Mouse (Mus musculus): ENCODE data around the gene Gm45213. TPM values are rescaled to one million over a fixed set of nuclear protein-coding genes. Genes with fewer than 3 reads are reported as not detected.
"Not testable (repeated sequence)": the region's sequence is repeated elsewhere in the genome, so short reads cannot be mapped to it uniquely, and the experiment has no call there.

Gene Gm45213
- polyA plus RNA-seq, 1 experiment from 2014 or later = not detected

GRCm38 (mm10) chr7:66047975-66048374 is 4.6 kb downstream of the Gm45213 start:
- no peak overlapping the region for H3K4me2 ChIP-seq (ENCODE audit: low read depth, low read length)
- no peaks in the 10 kb centered on the region for H3K4me1 ChIP-seq (ENCODE audit: control insufficient read depth, insufficient read depth, low read length)
- H3K4me3 ChIP-seq (ENCODE audit: low read length) = no peak overlapping the region
- no peak overlapping the region for H3K9ac ChIP-seq (ENCODE audit: low read depth, low read length)
- ATAC-seq = no peak
- no peaks in the 10 kb centered on the region for H3K27me3 ChIP-seq (replicated peaks; ENCODE audit: control insufficient read depth, insufficient read depth, low read length)
- no peaks in the 10 kb centered on the region for H3K36me3 ChIP-seq (ENCODE audit: control insufficient read depth, insufficient read depth, low read length)
- no peak overlapping the region for H3K27ac ChIP-seq (ENCODE audit: low read length)
- H3K9me3 ChIP-seq (ENCODE audit: control insufficient read depth, low read length) = no peaks in the 10 kb centered on the region
- 71% methylated on average over 4 of the region's 4 CpGs for WGBS

- Histone ChIP-seq H3K9ac (ENCODE audit: low read depth, low read length) (no peak overlapping the region), H3K4me3 (ENCODE audit: low read length) (no peak overlapping the region), H3K36me3 (ENCODE audit: control insufficient read depth, insufficient read depth, low read length) (no peaks in the 10 kb centered on the region), H3K4me2 (ENCODE audit: low read depth, low read length) (no peak overlapping the region), H3K27ac (ENCODE audit: low read length) (no peak overlapping the region), H3K4me1 (ENCODE audit: control insufficient read depth, insufficient read depth, low read length) (no peaks in the 10 kb centered on the region), H3K27me3 (replicated peaks; ENCODE audit: control insufficient read depth, insufficient read depth, low read length) (no peaks in the 10 kb centered on the region), H3K9me3 (ENCODE audit: control insufficient read depth, low read length) (no peaks in the 10 kb centered on the region)
- ATAC-seq = no peak
- 84% methylated on average over 12 of the region's 12 CpGs for WGBS
Measured at GRCm38 (mm10) chr7:66048446-66049230, 5.2 kb downstream of the Gm45213 start.

- ATAC-seq = no peak
- Histone ChIP-seq H3K9me3 (ENCODE audit: control insufficient read depth, low read length) (no peaks in the 10 kb centered on the region), H3K9ac (ENCODE audit: low read depth, low read length) (no peak overlapping the region), H3K4me3 (ENCODE audit: low read length) (no peak overlapping the region), H3K27me3 (replicated peaks; ENCODE audit: control insufficient read depth, insufficient read depth, low read length) (no peaks in the 10 kb centered on the region), H3K4me2 (ENCODE audit: low read depth, low read length) (no peak overlapping the region), H3K27ac (ENCODE audit: low read length) (no peak overlapping the region), H3K4me1 (ENCODE audit: control insufficient read depth, insufficient read depth, low read length) (no peaks in the 10 kb centered on the region), H3K36me3 (ENCODE audit: control insufficient read depth, insufficient read depth, low read length) (no peaks in the 10 kb centered on the region)
- WGBS = 87% methylated on average over 4 of the region's 4 CpGs
Measured at GRCm38 (mm10) chr7:66053946-66054483, 10.6 kb downstream of the Gm45213 start.

- not testable (repeated sequence) for H3K9me3 ChIP-seq (ENCODE audit: control insufficient read depth, low read length); H3K4me1 ChIP-seq (ENCODE audit: control insufficient read depth, insufficient read depth, low read length); H3K36me3 ChIP-seq (ENCODE audit: control insufficient read depth, insufficient read depth, low read length); H3K4me3 ChIP-seq (ENCODE audit: low read length); H3K9ac ChIP-seq (ENCODE audit: low read depth, low read length); H3K4me2 ChIP-seq (ENCODE audit: low read depth, low read length); ATAC-seq; H3K27me3 ChIP-seq (replicated peaks; ENCODE audit: control insufficient read depth, insufficient read depth, low read length); H3K27ac ChIP-seq (ENCODE audit: low read length)
- WGBS = 13% methylated on average over 2 of the region's 2 CpGs
Measured at GRCm38 (mm10) chr7:66055356-66055755, 12.0 kb downstream of the Gm45213 start.

GRCm38 (mm10) chr7:66058703-66059102 is 15.3 kb downstream of the Gm45213 start, which contains the start of gene Snrpa1:
Snrpa1 (plus strand) TSS chr7:66059003.
- WGBS = 68% methylated on average over 1 of the region's 1 CpGs
- H3K4me3 ChIP-seq (ENCODE audit: low read length) = peak within 1 kb of the TSS; percentile 94
- H3K9ac ChIP-seq (ENCODE audit: low read depth, low read length) = peak within 1 kb of the TSS; percentile 95
- H3K27me3 ChIP-seq (replicated peaks; ENCODE audit: control insufficient read depth, insufficient read depth, low read length) = no peaks in the 10 kb centered on the region
- H3K27ac ChIP-seq (ENCODE audit: low read length) = no peak within 1 kb of the TSS
- no peaks in the 10 kb centered on the region for H3K9me3 ChIP-seq (ENCODE audit: control insufficient read depth, low read length)
- peak within 1 kb of the TSS; percentile 60 for H3K4me2 ChIP-seq (ENCODE audit: low read depth, low read length)
- H3K36me3 ChIP-seq (ENCODE audit: control insufficient read depth, insufficient read depth, low read length) = 0 out of 2 replicates have a peak, but pooled peaks cover 2% of the 10 kb centered on the region
- peaks cover 6% of the 10 kb centered on the region; the same call in 1 of the 2 replicates for H3K4me1 ChIP-seq (ENCODE audit: control insufficient read depth, insufficient read depth, low read length)
- no peak for ATAC-seq

GRCm38 (mm10) chr7:66060066-66060956 is 16.9 kb downstream of the Gm45213 start:
- Histone ChIP-seq H3K27ac (ENCODE audit: low read length) (peak overlapping the region; percentile 67), H3K4me2 (ENCODE audit: low read depth, low read length) (peak overlapping the region; percentile 75), H3K9ac (ENCODE audit: low read depth, low read length) (peak overlapping the region; percentile 95), H3K9me3 (ENCODE audit: control insufficient read depth, low read length) (no peaks in the 10 kb centered on the region), H3K4me3 (ENCODE audit: low read length) (peak overlapping the region; percentile 94), H3K4me1 (ENCODE audit: control insufficient read depth, insufficient read depth, low read length) (peaks cover 6% of the 10 kb centered on the region; the same call in 1 of the 2 replicates), H3K36me3 (ENCODE audit: control insufficient read depth, insufficient read depth, low read length) (0 out of 2 replicates have a peak, but pooled peaks cover 6% of the 10 kb centered on the region), H3K27me3 (replicated peaks; ENCODE audit: control insufficient read depth, insufficient read depth, low read length) (no peaks in the 10 kb centered on the region)
- WGBS = under 1% methylated on average over 64 of the region's 64 CpGs
- peak; percentile 95 for ATAC-seq

- peak overlapping the region; percentile 67; the same call in 1 of the 2 replicates for H3K27ac ChIP-seq (ENCODE audit: low read length)
- peak overlapping the region; percentile 95 for H3K9ac ChIP-seq (ENCODE audit: low read depth, low read length)
- H3K4me3 ChIP-seq (ENCODE audit: low read length) = peak overlapping the region; percentile 94
- 0 out of 2 replicates have a peak, but pooled peaks cover 6% of the 10 kb centered on the region for H3K36me3 ChIP-seq (ENCODE audit: control insufficient read depth, insufficient read depth, low read length)
- no peaks in the 10 kb centered on the region for H3K27me3 ChIP-seq (replicated peaks; ENCODE audit: control insufficient read depth, insufficient read depth, low read length)
- WGBS = 2% methylated on average over 14 of the region's 14 CpGs
- peak; percentile 38; the same call in 1 of the 2 replicates for ATAC-seq
- no peaks in the 10 kb centered on the region for H3K9me3 ChIP-seq (ENCODE audit: control insufficient read depth, low read length)
- peaks cover 6% of the 10 kb centered on the region; the same call in 1 of the 2 replicates for H3K4me1 ChIP-seq (ENCODE audit: control insufficient read depth, insufficient read depth, low read length)
- H3K4me2 ChIP-seq (ENCODE audit: low read depth, low read length) = peak overlapping the region; percentile 75
Measured at GRCm38 (mm10) chr7:66061057-66061456, 17.7 kb downstream of the Gm45213 start.

- H3K9me3 ChIP-seq (ENCODE audit: control insufficient read depth, low read length) = no peaks in the 10 kb centered on the region
- no peak overlapping the region for H3K9ac ChIP-seq (ENCODE audit: low read depth, low read length)
- H3K27ac ChIP-seq (ENCODE audit: low read length) = no peak overlapping the region; the same call in 1 of the 2 replicates
- no peaks in the 10 kb centered on the region for H3K27me3 ChIP-seq (replicated peaks; ENCODE audit: control insufficient read depth, insufficient read depth, low read length)
- H3K4me2 ChIP-seq (ENCODE audit: low read depth, low read length) = no peak overlapping the region
- peaks cover 15% of the 10 kb centered on the region; the same call in 1 of the 2 replicates for H3K36me3 ChIP-seq (ENCODE audit: control insufficient read depth, insufficient read depth, low read length)
- H3K4me3 ChIP-seq (ENCODE audit: low read length) = no peak overlapping the region
- 42% methylated on average over 2 of the region's 2 CpGs for WGBS
- peaks cover 12% of the 10 kb centered on the region for H3K4me1 ChIP-seq (ENCODE audit: control insufficient read depth, insufficient read depth, low read length)
- no peak for ATAC-seq
Measured at GRCm38 (mm10) chr7:66076411-66076810, 33.0 kb downstream of the Gm45213 start.

All from intestine, embryonic 16.5 days (tissue).